Mouse (Mus musculus) c-Kit-positive CD71-negative TER-119-negative erythroid progenitor cells, embryonic 14.5 days (primary cell): ENCODE measurements around the gene Aldh1a1.
A peak's percentile ranks its signal among the peaks of the same experiment; 100 is the strongest.
"Not testable (repeated sequence)": the region's sequence is repeated elsewhere in the genome, so short reads cannot be mapped to it uniquely, and the experiment has no call there.

Source experiments
- DNase-seq: peaks from one replicate; pipeline ENCODE4 v3.0.0-alpha.2; 2013; ENCODE audit warnings: low read depth

Gene Aldh1a1

DNA sequence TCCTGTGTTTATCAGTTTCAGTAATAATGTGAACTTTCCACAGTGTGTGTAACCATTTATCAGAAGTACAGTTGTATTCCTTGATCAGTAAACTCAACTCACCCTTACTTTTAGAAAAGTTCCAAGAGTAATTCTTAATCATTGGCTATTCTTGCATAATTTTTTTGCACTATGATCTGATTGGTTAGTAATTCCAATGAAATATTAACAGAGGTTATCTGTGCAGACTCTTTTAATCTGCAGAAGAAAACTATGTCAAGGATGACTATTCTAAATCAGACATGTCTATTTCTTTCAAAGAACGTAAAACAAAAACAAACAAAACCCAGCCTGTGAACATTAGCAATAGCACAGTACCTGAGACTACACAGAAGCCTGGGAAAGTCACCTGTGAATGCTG is 62.9 kb downstream of the Aldh1a1 start:
- no peak for DNase-seq

DNA sequence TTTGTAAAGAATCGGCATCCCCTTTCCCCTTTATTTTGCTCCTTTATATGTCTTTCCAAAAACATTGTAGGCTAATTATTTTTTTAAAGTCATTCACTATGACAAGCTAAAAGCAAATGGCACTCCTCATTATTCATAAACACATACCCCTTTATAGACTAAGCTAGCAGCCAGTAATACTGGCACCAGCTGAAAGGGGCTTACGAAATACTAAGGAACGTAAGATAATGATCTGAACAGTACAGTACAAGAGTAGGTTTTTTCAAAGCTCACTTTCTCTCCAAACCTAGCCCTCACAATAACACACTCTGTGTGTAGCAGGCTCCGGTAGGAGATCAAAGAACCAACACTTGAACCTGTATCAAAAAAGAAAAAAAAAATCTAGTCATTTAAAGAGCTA is 64.7 kb downstream of the Aldh1a1 start:
- no peak for DNase-seq

DNA sequence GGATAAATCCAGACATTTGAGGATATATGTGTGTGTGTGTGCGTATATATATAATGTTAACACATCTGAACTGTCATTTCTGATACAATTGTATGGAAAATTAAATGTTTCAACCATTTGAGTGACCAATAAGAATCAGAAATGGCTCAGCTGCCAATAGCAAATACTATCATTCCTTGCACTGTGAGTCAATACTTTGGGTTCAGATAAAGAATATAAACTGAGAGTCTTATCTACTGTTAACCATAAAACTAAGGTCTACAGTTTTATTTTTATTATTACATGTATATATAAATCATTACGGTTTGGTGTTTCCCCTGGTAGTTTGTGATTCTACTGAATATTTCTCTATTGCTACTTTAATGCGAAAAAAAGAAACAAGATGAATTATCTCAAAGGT is 65.6 kb downstream of the Aldh1a1 start:
- no peak for DNase-seq

DNA sequence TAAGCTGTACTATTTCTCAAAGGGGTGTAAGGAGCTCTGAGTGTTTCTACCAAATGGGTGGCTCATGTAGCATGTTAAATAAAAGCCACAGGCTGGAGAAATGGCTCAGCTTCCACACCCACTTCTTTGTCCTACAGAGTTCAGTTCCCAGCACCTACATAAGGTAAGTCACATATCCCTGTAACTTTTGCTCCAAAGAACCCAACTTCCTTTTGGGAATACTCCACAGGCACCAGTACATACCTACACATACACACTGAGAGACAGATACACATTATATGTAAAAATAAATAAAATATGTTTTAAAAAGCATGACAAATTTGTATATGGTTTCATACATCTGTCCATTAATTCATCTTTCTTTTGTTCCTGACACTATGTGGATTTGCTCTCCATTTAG is 66.0 kb downstream of the Aldh1a1 start:
- no peak for DNase-seq

DNA sequence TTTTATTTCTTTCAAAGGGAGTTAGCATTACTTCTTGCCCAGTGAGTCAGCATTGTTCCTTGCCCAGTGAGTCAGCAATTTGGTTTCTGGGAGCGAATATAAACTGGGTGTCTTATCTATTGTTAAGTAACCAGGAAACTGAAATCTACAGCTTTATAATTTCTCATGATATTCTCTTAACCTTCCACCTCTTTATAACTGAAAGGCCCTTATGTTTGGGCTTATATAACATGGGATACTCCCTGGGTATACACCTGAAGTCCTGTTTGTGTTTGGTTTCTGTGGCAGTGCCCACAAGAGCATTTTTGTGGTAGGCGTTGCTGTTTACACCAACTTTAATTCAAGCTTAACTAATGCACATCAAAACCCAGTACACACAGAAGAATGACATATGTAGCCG is 66.4 kb downstream of the Aldh1a1 start:
- DNase-seq: peak; percentile 5

GRCm38 (mm10) chr19:20559952-20560351 is 67.4 kb downstream of the Aldh1a1 start:
- DNase-seq: no peak

- no peak for DNase-seq
Measured at GRCm38 (mm10) chr19:20562396-20562795, 69.9 kb downstream of the Aldh1a1 start.

DNA sequence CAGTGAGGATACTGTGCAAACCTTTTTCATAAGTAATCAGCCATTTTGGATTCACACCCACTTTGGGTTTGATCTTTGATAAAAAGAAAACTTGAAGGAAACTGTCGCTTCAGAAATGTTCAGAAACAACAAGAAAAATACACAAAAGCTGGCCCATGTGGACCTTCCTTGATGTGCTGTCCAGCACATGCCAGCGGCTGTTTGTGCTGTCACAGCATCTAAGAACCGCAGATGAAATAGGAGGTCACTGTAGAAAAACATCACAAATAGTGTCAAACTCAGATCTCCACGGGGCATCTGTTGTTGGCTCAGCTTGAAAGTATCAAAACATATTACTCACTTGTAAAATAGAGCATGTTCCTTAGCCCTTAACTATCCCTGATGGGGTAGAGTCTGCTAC is 73.8 kb downstream of the Aldh1a1 start:
- no peak for DNase-seq

DNA sequence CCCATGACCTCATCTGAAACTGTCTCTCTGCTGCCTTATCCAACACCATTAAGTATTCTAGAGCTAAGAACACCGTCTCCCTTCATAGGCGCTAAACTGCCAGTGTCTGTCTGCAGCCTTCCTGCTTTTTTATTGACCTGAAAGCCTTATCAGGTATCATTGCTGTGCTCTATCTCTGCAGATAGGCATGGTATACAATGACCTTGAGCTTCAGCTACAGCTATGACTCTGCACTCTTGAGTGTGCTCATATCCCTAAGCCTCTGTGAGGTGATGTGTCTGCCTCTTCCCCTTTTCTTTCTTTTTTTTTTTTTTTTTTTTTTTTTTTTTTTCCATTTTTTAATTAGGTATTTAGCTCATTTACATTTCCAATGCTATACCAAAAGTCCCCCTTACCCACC is 74.5 kb downstream of the Aldh1a1 start:
- DNase-seq: no peak

DNA sequence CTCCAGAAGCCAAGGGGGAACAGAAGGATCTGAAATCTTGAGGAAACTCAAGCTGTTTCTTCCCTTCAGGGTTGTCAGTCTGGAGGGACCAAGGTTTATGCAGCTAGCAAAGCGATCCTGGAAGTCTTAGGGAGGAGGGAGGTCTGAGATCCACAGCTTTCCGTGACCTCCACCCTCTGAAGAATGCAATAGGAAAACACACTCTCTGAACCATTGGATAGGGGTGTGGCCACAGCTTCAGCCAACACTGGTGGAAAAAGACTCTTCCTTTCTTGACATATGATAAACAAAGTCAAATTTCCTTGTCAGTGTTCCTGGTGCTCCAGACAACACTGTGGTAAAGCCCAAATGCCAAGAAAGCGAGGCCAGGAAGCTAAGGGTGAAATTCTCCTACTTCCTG is 84.5 kb downstream of the Aldh1a1 start:
- no peak for DNase-seq

- DNase-seq: no peak
Measured at GRCm38 (mm10) chr19:20577429-20577828, 84.9 kb downstream of the Aldh1a1 start.

DNA sequence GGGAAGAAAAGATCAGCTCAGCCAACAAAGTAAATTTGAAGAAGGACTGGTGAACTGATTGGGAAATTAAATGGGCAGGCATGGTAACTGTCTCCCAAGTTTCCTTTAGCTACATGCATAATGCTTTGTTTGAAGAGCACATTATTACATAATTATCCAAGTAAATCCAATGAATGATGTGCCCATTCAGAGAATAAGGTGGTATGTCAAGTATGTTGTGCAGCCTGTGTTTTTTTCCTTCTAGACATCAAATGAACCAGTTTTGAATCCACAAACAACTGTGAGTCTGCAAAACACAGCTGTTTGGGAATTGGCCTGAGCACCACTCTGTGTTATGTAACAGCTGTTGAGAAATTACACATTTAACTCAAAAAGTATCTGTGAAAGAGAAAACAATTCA is 107.4 kb downstream of the Aldh1a1 start:
- DNase-seq: no peak

GRCm38 (mm10) chr19:20601739-20602138 is 109.2 kb downstream of the Aldh1a1 start:
- DNase-seq: no peak

GRCm38 (mm10) chr19:20603212-20603611 is 110.7 kb downstream of the Aldh1a1 start:
- DNase-seq: no peak

DNA sequence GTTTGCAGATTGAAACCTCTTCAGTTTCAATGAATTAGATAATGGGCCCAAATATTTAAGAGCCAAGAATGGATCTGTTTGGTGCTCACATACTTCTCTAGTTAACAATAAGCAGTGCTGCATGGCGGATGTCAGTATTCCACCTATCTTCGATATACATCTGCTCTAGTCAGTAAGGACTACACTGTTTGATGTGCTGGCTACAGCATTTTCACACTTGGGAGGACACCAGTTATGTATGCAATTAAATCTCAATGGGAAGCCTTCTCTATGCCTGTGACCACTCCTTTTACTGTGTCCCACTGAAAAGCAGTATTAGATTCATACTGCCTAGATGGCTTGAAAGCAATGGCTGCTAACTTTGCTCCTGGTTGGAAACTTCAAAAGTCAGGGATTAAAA is 111.4 kb downstream of the Aldh1a1 start:
- no peak for DNase-seq

DNA sequence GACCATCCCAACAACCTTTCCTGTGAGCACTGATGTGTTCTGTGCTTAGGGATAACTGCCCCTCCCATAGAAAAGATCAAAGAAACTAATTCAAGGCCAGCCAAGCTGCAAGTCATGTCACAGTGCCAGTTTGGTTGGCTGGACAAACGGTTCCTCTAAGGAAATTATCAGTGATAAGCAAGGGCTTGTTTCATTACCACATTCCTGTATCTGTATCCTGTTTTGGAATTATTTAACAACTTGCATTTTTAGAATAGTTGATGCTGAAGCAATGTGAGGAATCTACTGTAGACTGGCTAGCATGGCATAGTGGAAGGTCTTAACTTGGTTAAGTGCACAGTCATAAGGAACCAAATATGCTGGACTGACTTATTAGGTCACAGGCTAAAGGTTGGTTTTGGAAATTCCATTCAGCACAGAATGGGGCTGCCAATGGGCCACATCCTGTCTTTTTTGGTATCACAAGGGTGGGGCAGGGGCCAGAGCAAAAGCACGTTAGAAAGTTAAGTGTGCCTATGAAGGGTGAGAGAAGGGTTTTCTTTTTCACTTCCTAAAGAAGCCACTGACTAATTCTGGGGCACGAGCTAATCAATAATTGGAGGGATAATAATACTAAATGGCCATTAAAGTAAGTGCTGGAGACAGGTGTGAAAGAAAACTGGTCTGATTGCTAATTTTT is 121.9 kb downstream of the Aldh1a1 start:
- DNase-seq: no peak

DNA sequence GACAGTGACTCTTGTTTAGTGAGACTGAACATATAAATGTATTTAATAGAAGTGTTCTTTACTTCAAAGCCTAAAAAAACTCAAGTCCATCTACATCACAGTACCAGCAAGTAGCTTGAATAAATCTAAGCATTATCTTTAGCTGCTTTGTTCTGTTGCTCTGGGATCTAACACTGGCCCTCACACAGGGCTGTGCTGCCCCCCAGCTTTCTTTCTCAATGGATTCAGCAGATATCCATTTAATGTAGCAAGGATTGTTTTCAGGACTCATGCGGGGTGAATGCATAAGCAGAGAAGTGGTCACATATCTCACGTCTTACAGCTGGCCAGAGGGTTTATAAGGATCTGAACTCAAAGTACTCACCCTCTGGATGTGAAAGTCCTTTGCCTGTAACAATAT is 129.9 kb downstream of the Aldh1a1 start:
- no peak for DNase-seq

DNA sequence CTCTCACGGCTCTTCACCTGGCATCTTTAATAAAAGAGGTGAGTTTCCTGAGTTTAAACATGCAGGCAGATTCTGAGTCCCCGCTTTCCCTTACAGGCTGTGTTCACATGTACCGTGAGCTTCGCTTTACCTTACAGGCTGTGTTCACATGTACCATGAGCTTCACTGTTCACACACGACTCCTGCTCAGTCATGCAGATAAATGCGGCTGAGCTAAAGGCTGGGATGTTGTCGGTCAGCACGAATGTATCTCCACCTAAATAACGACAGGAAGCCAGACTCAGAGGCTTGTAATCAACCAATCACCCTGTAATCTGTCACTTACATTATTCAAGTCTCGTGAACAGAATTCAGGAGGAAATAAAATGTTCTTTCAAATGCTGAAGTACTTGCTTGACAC is 130.9 kb downstream of the Aldh1a1 start:
- no peak for DNase-seq

DNA sequence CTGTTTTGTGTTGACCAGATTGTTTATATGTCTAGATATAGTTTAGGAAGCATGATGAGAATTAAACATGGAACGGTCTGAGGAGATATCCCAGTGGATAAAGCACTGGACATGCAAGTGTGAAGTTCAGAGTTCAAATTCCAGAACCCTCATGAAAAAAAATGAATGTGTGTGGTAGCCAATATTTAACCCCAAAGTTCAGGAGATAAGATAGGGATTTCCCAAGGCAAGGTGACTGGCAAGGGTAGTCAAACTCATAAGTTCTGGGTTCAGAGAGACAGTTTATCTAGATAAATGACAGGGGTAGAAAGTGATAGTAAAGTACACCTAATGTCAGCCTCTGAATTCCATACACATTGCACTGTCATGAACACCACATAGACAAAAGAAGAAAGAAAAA is 138.5 kb downstream of the Aldh1a1 start:
- DNase-seq: no peak

DNA sequence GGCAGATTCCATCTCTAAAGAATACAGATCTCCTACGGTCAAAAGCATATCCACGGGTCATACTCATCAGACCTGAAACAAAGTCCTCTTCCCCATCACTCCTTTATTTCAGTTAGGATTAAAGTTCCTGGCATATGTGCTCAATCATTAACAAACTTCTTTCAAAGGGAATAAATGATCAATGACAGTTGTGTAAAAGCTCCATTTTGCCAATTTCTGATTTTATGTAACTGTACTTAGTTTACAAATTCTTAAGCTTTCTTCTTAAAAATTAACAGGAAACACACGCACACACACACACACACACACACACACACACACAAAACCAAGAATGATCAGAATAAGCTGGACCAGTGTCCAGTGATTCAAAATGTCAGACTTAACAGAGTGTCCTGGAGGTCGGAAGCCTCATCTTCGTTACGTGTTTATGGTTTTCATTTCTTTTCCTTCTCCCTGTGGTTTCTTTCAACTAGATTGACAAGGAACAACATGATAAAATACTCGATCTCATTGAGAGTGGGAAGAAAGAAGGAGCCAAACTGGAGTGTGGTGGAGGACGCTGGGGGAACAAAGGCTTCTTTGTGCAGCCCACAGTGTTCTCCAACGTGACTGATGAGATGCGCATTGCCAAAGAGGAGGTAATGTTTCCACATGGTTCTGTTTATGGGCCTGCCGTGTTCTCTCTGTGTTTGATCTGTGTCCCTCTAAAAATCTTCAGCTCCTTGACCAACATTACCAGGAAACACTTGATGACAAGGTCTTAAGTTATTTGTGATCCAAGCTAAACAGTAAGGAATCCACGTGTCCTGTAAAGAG is 141.6 kb downstream of the Aldh1a1 start:
- no peak for DNase-seq

DNA sequence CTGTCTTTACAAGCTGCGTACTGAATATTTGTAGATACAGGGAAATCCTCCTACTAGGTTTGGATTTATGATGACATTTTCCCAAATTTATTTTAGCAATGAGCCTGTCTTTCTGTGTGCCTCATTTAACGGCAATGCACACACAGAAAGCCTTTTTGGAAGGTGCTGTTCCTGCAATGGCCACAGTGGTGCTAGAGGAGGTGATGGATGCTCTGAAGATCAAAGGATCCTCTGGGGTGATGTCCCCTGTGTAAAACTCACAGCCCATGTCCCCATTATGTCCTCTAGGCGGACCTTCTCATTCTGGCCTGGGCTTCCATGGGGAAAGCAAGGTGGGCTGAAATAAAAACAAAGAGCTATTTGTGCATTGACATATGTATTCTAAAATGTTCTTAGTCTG is 151.8 kb downstream of the Aldh1a1 start:
- DNase-seq: no peak

DNA sequence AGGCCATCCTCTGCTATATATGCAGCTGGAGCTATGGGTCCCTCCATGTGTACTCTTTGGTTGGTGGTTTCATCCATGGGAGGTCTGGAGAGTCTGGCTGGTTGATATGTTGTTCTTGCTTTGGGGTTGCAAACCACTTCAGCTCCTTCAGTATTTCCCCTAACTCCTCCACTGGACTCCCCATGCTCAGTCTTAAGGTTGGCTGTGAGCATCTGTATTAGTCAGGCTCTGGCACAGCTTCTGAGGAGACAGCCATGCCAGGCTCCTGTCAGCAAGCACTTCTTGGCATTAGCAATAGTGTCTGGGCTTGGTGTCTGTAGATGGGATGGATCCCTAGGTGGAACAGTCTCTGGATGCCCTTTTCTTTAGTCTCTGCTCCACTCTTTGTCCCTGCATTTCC is 155.0 kb downstream of the Aldh1a1 start:
- not testable (repeated sequence) for DNase-seq

- DNase-seq: no peak
Measured at GRCm38 (mm10) chr19:20650008-20650407, 157.5 kb downstream of the Aldh1a1 start.
